Mouse (Mus musculus) T-helper 2 cell (primary cell): ENCODE results near the gene Ifit1bl2.
"Not testable (repeated sequence)": the region's sequence is repeated elsewhere in the genome, so short reads cannot be mapped to it uniquely, and the experiment has no call there.

Experiments
- in situ Hi-C: fragments of 300-600 bp; cut with MboI, MseI; formaldehyde crosslinking; loops from one replicate; pipeline ENCODE4 v1.15.1; 2025; ENCODE audit warnings: high pct_unique_total_duplicates

Gene Ifit1bl2

GRCm38 (mm10) chr19:34640623-34641022, at the start of gene Ifit1bl2, which contains the start of gene Ifit1:
Ifit1bl2 (minus strand) TSS chr19:34640743.
Ifit1 (plus strand) TSS chr19:34640871.
- in situ Hi-C loops = no loop called here

- in situ Hi-C loops = loop anchor here (10.0 kb wide), 1 partner anchor 79 kb away; no protein-coding TSS in a partner anchor
Observed at GRCm38 (mm10) chr19:34685530-34685929, 45.0 kb upstream of the Ifit1bl2 start.

- in situ Hi-C loops = loop anchor here (10.0 kb wide), 1 partner anchor 80 kb away; no protein-coding TSS in a partner anchor
Observed at GRCm38 (mm10) chr19:34684857-34685256, 44.3 kb upstream of the Ifit1bl2 start.

- in situ Hi-C loops = no loop called here
Observed at GRCm38 (mm10) chr19:34678428-34678827, 37.9 kb upstream of the Ifit1bl2 start.

GRCm38 (mm10) chr19:34673476-34673875, 32.9 kb upstream of the Ifit1bl2 start:
- in situ Hi-C loops = no loop called here

GRCm38 (mm10) chr19:34666127-34666526, 25.6 kb upstream of the Ifit1bl2 start:
- in situ Hi-C loops = loop anchor here (5.0 kb wide), 1 partner anchor 261 kb away; no protein-coding TSS in a partner anchor

GRCm38 (mm10) chr19:34662740-34663139, 22.2 kb upstream of the Ifit1bl2 start:
- in situ Hi-C loops = no loop called here

- in situ Hi-C loops = no loop called here
Observed at GRCm38 (mm10) chr19:34662067-34662507, 21.5 kb upstream of the Ifit1bl2 start.

GRCm38 (mm10) chr19:34656511-34657298, 16.2 kb upstream of the Ifit1bl2 start:
- in situ Hi-C loops = no loop called here

- in situ Hi-C loops = no loop called here
Observed at GRCm38 (mm10) chr19:34655227-34655805, 14.8 kb upstream of the Ifit1bl2 start.

GRCm38 (mm10) chr19:34650997-34651396, 10.5 kb upstream of the Ifit1bl2 start:
- in situ Hi-C loops = no loop called here

GRCm38 (mm10) chr19:34650276-34650675, 9.7 kb upstream of the Ifit1bl2 start:
- in situ Hi-C loops = no loop called here

- in situ Hi-C loops = not testable (repeated sequence)
Observed at GRCm38 (mm10) chr19:34647630-34648029, 7.1 kb upstream of the Ifit1bl2 start.

- in situ Hi-C loops = no loop called here
Observed at GRCm38 (mm10) chr19:34642616-34643015, 2.1 kb upstream of the Ifit1bl2 start.

GRCm38 (mm10) chr19:34636933-34637557, 3.5 kb downstream of the Ifit1bl2 start:
- in situ Hi-C loops = loop anchor here (5.0 kb wide), 1 partner anchor 90 kb away; no protein-coding TSS in a partner anchor

GRCm38 (mm10) chr19:34633484-34633883, 7.1 kb downstream of the Ifit1bl2 start:
- in situ Hi-C loops = no loop called here

GRCm38 (mm10) chr19:34631487-34631886, 9.1 kb downstream of the Ifit1bl2 start:
- in situ Hi-C loops = no loop called here

- in situ Hi-C loops = no loop called here
Observed at GRCm38 (mm10) chr19:34627496-34627895, 13.0 kb downstream of the Ifit1bl2 start.

- in situ Hi-C loops = no loop called here
Observed at GRCm38 (mm10) chr19:34624663-34625062, 15.9 kb downstream of the Ifit1bl2 start.

GRCm38 (mm10) chr19:34623781-34624180, 16.8 kb downstream of the Ifit1bl2 start:
- in situ Hi-C loops = no loop called here

GRCm38 (mm10) chr19:34620871-34621270, 19.7 kb downstream of the Ifit1bl2 start:
- in situ Hi-C loops = no loop called here
